Mouse (Mus musculus): ENCODE results near the gene Gas6.

The Gas6 gene

GRCm38 (mm10) chr8:13461843-13462242, 32.4 kb downstream of the Gas6 start:
- DNase-seq (ENCODE audit: low read depth, low spot score): peak; percentile 60

GRCm38 (mm10) chr8:13461085-13461765, 33.1 kb downstream of the Gas6 start:
- no peak for DNase-seq (ENCODE audit: low read depth, low spot score)

- no peak for DNase-seq (ENCODE audit: low read depth, low spot score)
These were observed 34.9 kb downstream of the Gas6 start for GRCm38 (mm10) chr8:13459431-13459830.

GRCm38 (mm10) chr8:13455295-13455694, 39.0 kb downstream of the Gas6 start:
- DNase-seq (ENCODE audit: low read depth, low spot score): peak; percentile 82

- DNase-seq (ENCODE audit: low read depth, low spot score): no peak
These were observed 39.8 kb downstream of the Gas6 start for GRCm38 (mm10) chr8:13454341-13455113.

GRCm38 (mm10) chr8:13451747-13452277, 42.5 kb downstream of the Gas6 start:
- no peak for DNase-seq (ENCODE audit: low read depth, low spot score)

GRCm38 (mm10) chr8:13448145-13448544, 46.1 kb downstream of the Gas6 start:
- peak; percentile 61 for DNase-seq (ENCODE audit: low read depth, low spot score)

- DNase-seq (ENCODE audit: low read depth, low spot score): no peak
These were observed 47.8 kb downstream of the Gas6 start for GRCm38 (mm10) chr8:13446456-13446855.

- DNase-seq (ENCODE audit: low read depth, low spot score): no peak
These were observed 52.1 kb downstream of the Gas6 start for GRCm38 (mm10) chr8:13442152-13442551.

- no peak for DNase-seq (ENCODE audit: low read depth, low spot score)
These were observed 56.8 kb downstream of the Gas6 start for GRCm38 (mm10) chr8:13437531-13437930.

GRCm38 (mm10) chr8:13436052-13436451, 58.2 kb downstream of the Gas6 start:
- DNase-seq (ENCODE audit: low read depth, low spot score): no peak

GRCm38 (mm10) chr8:13434889-13435288, 59.4 kb downstream of the Gas6 start, which contains the start of gene Tmem255b:
Gene Tmem255b (plus strand): TSS chr8:13435189.
- no peak for DNase-seq (ENCODE audit: low read depth, low spot score)

GRCm38 (mm10) chr8:13433130-13433529, 61.2 kb downstream of the Gas6 start:
- DNase-seq (ENCODE audit: low read depth, low spot score): no peak

GRCm38 (mm10) chr8:13430866-13431265, 63.4 kb downstream of the Gas6 start:
- DNase-seq (ENCODE audit: low read depth, low spot score): no peak

- no peak for DNase-seq (ENCODE audit: low read depth, low spot score)
These were observed 63.9 kb downstream of the Gas6 start for GRCm38 (mm10) chr8:13430412-13430811.

GRCm38 (mm10) chr8:13428156-13428555, 66.1 kb downstream of the Gas6 start:
- DNase-seq (ENCODE audit: low read depth, low spot score): no peak

GRCm38 (mm10) chr8:13427351-13427750, 66.9 kb downstream of the Gas6 start:
- DNase-seq (ENCODE audit: low read depth, low spot score): no peak

- DNase-seq (ENCODE audit: low read depth, low spot score): no peak
These were observed 73.3 kb downstream of the Gas6 start for GRCm38 (mm10) chr8:13420970-13421369.

- DNase-seq (ENCODE audit: low read depth, low spot score): no peak
These were observed 75.1 kb downstream of the Gas6 start for GRCm38 (mm10) chr8:13419111-13419639.

GRCm38 (mm10) chr8:13415879-13416278, 78.4 kb downstream of the Gas6 start:
- no peak for DNase-seq (ENCODE audit: low read depth, low spot score)

Data from ES-CJ7 (cell line).